Mouse (Mus musculus) retina, adult 2 months (tissue): ENCODE measurements around the gene Lama2.

Experiments used
- DNase-seq: peaks from one replicate; pipeline ENCODE4 v3.0.0-alpha.2; 2012; ENCODE audit warnings: low read depth, low spot score

Lama2 gene

GRCm38 (mm10) chr10:27188630-27189365, 430.8 kb downstream of the Lama2 start:
- DNase-seq: no peak

DNA sequence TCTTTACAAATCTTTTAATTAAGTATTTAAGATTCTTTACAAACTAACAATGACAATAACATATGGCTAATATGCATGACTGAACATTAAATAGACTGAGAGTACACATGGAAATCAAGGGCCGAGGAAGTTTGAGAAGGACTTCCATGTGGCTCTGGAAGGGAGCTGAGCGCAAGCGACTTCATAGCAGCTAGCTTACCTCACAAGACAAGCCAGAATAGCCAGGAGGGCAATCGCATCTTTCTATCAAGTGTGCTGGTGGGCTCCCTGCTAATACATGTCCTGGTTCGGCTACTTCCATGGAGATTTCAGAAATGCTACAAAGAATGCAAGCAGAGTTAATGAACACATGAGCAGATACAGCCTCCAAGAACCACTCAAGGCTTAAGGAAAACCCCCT, 435.4 kb downstream of the Lama2 start:
- no peak for DNase-seq

GRCm38 (mm10) chr10:27174271-27174670, 445.3 kb downstream of the Lama2 start:
- DNase-seq: no peak

GRCm38 (mm10) chr10:27164738-27165137, 454.8 kb downstream of the Lama2 start:
- DNase-seq: no peak

DNA sequence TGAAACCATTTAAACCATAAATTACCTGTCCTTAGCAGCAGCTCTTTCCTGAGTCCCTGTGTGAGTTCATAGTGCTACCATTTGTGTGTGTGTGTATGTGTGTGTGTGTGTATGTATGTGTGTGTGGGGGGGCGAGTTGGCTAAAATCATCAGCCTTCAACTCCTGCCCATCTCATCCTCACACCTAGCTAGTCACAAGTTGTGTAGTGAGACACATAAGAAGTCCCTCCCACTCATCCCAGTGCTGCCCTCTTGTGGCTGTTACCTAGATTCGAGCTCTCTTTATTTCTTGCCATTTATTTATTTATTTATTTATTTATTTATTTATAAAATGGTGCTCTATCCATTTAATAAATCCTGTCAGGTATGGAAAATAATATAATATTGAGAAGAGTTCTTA, 457.2 kb downstream of the Lama2 start:
- no peak for DNase-seq

DNA sequence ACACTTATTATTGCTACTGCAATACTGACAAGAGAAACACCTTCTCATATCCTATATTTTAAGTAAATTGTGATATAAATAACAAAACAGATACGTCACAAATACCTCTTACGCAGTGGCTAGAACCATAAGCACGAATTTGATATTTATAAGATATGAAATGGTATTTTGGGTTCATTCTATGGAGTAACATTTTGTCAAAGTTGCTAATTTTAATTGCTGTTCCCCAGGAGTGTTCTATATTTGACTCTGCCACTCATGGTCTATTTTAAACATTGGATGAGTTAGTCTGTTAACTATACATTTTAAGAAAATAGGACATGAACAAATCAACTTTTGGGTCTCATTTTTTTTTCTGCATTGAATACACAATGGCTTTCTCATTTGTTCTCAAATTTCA, 469.3 kb downstream of the Lama2 start:
- no peak for DNase-seq

- no peak for DNase-seq
Observed at GRCm38 (mm10) chr10:27140422-27140821, 479.1 kb downstream of the Lama2 start.

DNA sequence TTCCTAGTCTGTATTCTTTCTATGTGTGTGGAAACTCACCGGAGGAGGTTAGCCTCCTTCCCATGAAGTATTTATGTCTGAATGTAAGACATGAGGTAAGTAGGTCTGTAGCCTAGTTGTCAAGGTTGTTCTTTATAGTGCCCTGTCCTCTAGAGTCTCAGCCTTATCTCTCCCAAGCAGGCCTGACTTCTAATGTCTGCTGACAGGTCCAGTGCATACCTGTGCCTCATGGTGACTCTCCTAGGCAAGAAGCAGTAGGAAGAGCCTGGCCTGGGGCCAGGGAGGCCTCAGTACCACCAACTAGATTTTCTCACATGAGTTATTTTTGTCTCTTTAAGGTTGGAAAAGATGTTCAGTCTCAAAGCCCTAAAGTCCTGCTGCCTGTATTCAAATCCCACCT, 483.8 kb downstream of the Lama2 start:
- no peak for DNase-seq

GRCm38 (mm10) chr10:27133135-27133534, 486.4 kb downstream of the Lama2 start:
- peak; percentile 28 for DNase-seq

DNA sequence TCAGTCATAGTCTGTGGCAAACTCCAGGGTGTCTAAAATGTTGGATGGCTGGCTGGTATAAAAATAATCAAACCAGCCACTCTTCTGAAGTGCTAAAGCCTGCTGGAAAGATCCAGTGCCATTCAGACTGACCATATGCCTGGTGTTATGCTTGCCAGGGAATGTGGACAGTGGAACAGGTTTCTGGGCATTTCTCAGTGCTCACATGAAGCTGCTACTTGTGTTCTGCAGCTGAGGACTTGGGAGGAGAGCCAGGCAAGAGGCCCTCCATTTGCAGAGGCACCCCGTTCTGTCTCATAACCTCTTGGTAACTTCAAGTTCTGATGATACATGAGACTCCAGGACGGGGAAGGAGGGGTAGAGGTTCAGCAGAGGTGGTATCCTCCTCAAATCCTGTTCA, 492.1 kb downstream of the Lama2 start:
- no peak for DNase-seq

- DNase-seq: no peak
Observed at GRCm38 (mm10) chr10:27123763-27124162, 495.8 kb downstream of the Lama2 start.

GRCm38 (mm10) chr10:27117815-27118214, 501.7 kb downstream of the Lama2 start:
- no peak for DNase-seq

GRCm38 (mm10) chr10:27116938-27117647, 502.5 kb downstream of the Lama2 start:
- DNase-seq: no peak

- DNase-seq: no peak
Observed at GRCm38 (mm10) chr10:27114131-27114530, 505.4 kb downstream of the Lama2 start.

GRCm38 (mm10) chr10:27103811-27104210, 515.7 kb downstream of the Lama2 start:
- DNase-seq: no peak

GRCm38 (mm10) chr10:27101800-27102353, 517.7 kb downstream of the Lama2 start:
- DNase-seq: no peak

DNA sequence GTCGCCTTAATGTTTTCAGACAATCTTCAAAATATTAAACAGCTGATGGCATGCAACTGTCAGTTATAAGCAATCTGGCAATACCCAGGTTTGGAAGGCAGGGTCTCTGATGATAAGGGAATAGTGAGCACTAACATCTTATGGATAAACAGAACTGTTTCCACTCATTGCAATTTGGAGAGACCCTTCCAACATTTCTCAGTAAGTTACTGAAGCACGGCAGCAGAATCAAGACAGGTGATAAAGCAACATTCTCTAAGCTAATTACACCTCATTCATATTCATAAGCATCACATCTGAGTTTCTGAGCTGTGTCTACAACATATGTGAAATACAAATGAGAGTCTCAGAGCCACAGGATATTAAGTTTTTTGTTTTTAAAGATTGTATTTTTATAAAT, 542.4 kb downstream of the Lama2 start:
- no peak for DNase-seq

GRCm38 (mm10) chr10:27068794-27069435, 550.6 kb downstream of the Lama2 start:
- no peak for DNase-seq

GRCm38 (mm10) chr10:27063671-27064070, 555.9 kb downstream of the Lama2 start:
- no peak for DNase-seq

DNA sequence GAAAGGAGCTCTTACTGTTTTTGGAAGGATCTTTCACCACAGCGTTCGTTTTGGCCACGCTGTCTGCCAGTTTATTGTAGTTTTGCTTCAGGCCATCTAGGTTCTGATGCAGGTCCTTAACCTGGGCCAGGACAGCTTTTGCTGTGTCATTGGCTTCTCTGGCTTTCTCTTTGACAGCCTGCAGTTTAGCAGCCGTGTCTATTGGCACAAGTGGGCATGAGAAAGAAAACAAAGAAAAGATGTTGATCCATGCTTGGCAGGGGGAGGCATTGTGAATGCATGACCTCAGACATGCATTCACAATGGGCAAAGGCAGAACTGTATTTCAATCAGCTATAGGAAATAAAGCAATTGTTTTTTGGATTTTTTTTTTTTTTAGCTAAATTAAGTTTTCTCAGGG, 565.1 kb downstream of the Lama2 start:
- DNase-seq: no peak

GRCm38 (mm10) chr10:27047196-27047595, 572.4 kb downstream of the Lama2 start:
- DNase-seq: no peak

DNA sequence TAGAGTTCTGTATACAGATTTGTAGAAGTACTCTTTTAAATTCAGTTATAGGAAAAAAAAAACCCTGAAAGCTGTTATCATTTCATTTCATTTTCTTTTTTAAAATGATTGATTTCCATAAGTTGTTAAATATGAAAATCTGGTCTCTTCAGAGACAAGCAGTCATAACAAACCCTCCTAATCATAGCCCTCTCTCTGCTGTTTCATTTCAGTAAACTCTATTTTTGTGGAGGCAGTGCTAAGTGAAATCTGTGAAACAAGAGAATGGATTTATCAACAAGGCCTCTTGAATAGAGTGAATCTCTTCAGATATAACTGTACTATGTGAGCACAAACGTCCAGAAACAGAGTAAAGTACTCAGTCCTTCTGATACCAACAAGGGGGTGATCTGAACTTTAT, 577.7 kb downstream of the Lama2 start:
- no peak for DNase-seq
